Comparison of ENCODE assay signal across 30 mouse cellular contexts in the genomic region with DNA sequence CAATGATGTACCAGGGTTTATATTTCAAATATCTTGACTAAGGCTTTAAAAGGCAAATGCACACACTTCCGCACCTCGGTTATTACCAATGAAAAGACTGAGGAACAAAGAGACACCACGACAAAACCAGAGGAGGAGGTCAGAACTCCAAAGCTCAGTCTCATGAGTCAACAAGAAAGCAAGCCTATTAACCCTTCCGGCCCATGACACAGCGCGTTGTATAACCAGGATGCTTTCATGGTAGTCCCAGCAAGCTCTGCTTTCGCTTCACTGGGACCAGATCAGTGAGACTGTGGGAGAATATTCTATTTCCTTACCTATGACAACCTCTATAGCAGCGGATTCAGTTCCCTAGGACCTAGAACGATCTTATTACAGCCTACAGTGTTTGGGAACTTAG. TPM values are rescaled to one million over a fixed set of nuclear protein-coding genes. Genes with fewer than 3 reads are reported as not detected.
A peak's percentile ranks its signal among the peaks of the same experiment; 100 is the strongest.
DNase-seq lines count a peak whose midpoint lies in the region; ATAC-seq and TF ChIP-seq lines count a peak whose summit lies in the region.
"Had no signal": no experiment of that assay in that cellular context is flagged by ENCODE, and none has a peak within 500 bp of the region (broad histone marks: within the 10 kb centered on the region; RNA-seq: fewer than 3 reads in every experiment).

No protein-coding gene starts in this region.

- H3K4me3 ChIP-seq in forebrain, embryonic 10.5 days, result no peak overlapping the region
- H3K4me3 ChIP-seq in forebrain, embryonic 13.5 days, result no peak overlapping the region
- H3K4me3 ChIP-seq in kidney, embryonic 16.5 days (ENCODE audit: low read length), result no peak overlapping the region
- no peak overlapping the region for H3K4me3 ChIP-seq in midbrain, embryonic 11.5 days (ENCODE audit: low read depth, low read length)
- no peak overlapping the region for H3K4me3 ChIP-seq in midbrain, embryonic 13.5 days (replicated peaks)
- H3K4me3 ChIP-seq: forebrain, embryonic 15.5 days; intestine, embryonic 15.5 days; liver, embryonic 13.5 days had no signal

- no peak overlapping the region for H3K4me2 ChIP-seq in forebrain, embryonic 13.5 days
- no peak overlapping the region for H3K4me2 ChIP-seq in kidney, embryonic 16.5 days (replicated peaks; ENCODE audit: low read depth, low read length)
- no peak overlapping the region for H3K4me2 ChIP-seq in midbrain, embryonic 11.5 days
- no peak overlapping the region for H3K4me2 ChIP-seq in midbrain, embryonic 13.5 days (replicated peaks)
- H3K4me2 ChIP-seq: forebrain, embryonic 15.5 days; heart, embryonic 11.5 days; intestine, embryonic 15.5 days; liver, embryonic 13.5 days; lung, embryonic 14.5 days had no signal

- H3K27ac ChIP-seq in forebrain, embryonic 10.5 days, result peak overlapping the region; percentile 80; the same call in 1 of the 2 replicates
- no peak overlapping the region for H3K27ac ChIP-seq in forebrain, embryonic 13.5 days
- no peak overlapping the region for H3K27ac ChIP-seq in kidney, embryonic 16.5 days (ENCODE audit: low read length)
- no peak overlapping the region for H3K27ac ChIP-seq in midbrain, embryonic 11.5 days (ENCODE audit: low read depth, low read length)
- H3K27ac ChIP-seq in midbrain, embryonic 13.5 days, result no peak overlapping the region
- H3K27ac ChIP-seq: intestine, embryonic 15.5 days; liver, embryonic 13.5 days had no signal

- peaks cover 4% of the 10 kb centered on the region; the same call in 1 of the 2 replicates for H3K27me3 ChIP-seq in forebrain, embryonic 10.5 days (ENCODE audit: poor library complexity, severe bottlenecking)
- H3K27me3 ChIP-seq in forebrain, embryonic 13.5 days, result no peaks in the 10 kb centered on the region
- H3K27me3 ChIP-seq in kidney, embryonic 16.5 days (ENCODE audit: insufficient read depth, low read length), result no peaks in the 10 kb centered on the region
- H3K27me3 ChIP-seq in midbrain, embryonic 11.5 days (ENCODE audit: control insufficient read depth, insufficient read depth, low read length), result no peaks in the 10 kb centered on the region
- H3K27me3 ChIP-seq in midbrain, embryonic 13.5 days, result no peaks in the 10 kb centered on the region
- H3K27me3 ChIP-seq: forebrain, embryonic 15.5 days; intestine, embryonic 15.5 days; liver, embryonic 13.5 days had no signal

- H3K9ac ChIP-seq in forebrain, embryonic 13.5 days, result no peak overlapping the region
- H3K9ac ChIP-seq in kidney, embryonic 16.5 days (replicated peaks; ENCODE audit: low read length), result no peak overlapping the region
- H3K9ac ChIP-seq in midbrain, embryonic 11.5 days (ENCODE audit: low read length), result no peak overlapping the region
- H3K9ac ChIP-seq in midbrain, embryonic 13.5 days (replicated peaks), result no peak overlapping the region
- H3K9ac ChIP-seq: forebrain, embryonic 15.5 days; intestine, embryonic 15.5 days; liver, embryonic 13.5 days; lung, embryonic 14.5 days had no signal

- DNase-seq in forebrain, embryonic 10.5 days (ENCODE audit: extremely low spot score, low spot score), result no peak
- peak; percentile 63 for DNase-seq in kidney, adult 9 months
- DNase-seq in midbrain, embryonic 11.5 days (ENCODE audit: low spot score, missing footprints), result peak; percentile 94
- peak; percentile 35 for DNase-seq in brain, embryonic 14.5 days (ENCODE audit: low read depth)
- no peak for DNase-seq in ovary, postnatal 36 days (ENCODE audit: low spot score)
- DNase-seq: adrenal gland, postnatal 14 days; cerebellum, adult 11-12 months; cerebellum, adult 9-11 months; gastrocnemius, postnatal 25 days; heart, adult 18-20 months; heart, postnatal 4 days; kidney, adult 8-10 months; kidney, postnatal 25 days; liver, embryonic 13.5 days; lung, embryonic 14.5 days; lung, postnatal 14 days; right cerebral cortex, adult 18-20 months; spleen, adult 18-20 months; thymus, postnatal 14 days had no signal

- 0 out of 2 replicates have a peak, but pooled peaks cover 6% of the 10 kb centered on the region for H3K9me3 ChIP-seq in forebrain, embryonic 10.5 days
- no peaks in the 10 kb centered on the region for H3K9me3 ChIP-seq in forebrain, embryonic 13.5 days (replicated peaks)
- no peaks in the 10 kb centered on the region for H3K9me3 ChIP-seq in kidney, embryonic 16.5 days (ENCODE audit: low read length)
- no peaks in the 10 kb centered on the region for H3K9me3 ChIP-seq in midbrain, embryonic 11.5 days (ENCODE audit: control insufficient read depth, low read length)
- no peaks in the 10 kb centered on the region for H3K9me3 ChIP-seq in midbrain, embryonic 13.5 days
- H3K9me3 ChIP-seq: forebrain, embryonic 15.5 days; intestine, embryonic 15.5 days; liver, embryonic 13.5 days had no signal

- no peak for ATAC-seq in forebrain, embryonic 13.5 days
- no peak for ATAC-seq in kidney, embryonic 16.5 days (ENCODE audit: low FRiP score, low TSS enrichment)
- no peak for ATAC-seq in midbrain, embryonic 11.5 days (ENCODE audit: low FRiP score)
- ATAC-seq in midbrain, embryonic 13.5 days, result no peak
- ATAC-seq: forebrain, embryonic 15.5 days; hindbrain, embryonic 16.5 days; intestine, embryonic 15.5 days had no signal

- TF ChIP-seq POLR2A in brain, embryonic 14.5 days (IDR thresholded peaks at IDR 0.05; ENCODE audit: borderline replicate concordance, extremely low read depth, insufficient read depth, insufficient read length, poor library complexity, severe bottlenecking), result no peak

- H3K36me3 ChIP-seq in forebrain, embryonic 10.5 days (replicated peaks), result peaks cover 1% of the 10 kb centered on the region; the same call in 1 of the 2 replicates
- no peaks in the 10 kb centered on the region for H3K36me3 ChIP-seq in forebrain, embryonic 13.5 days (ENCODE audit: poor library complexity, severe bottlenecking)
- no peaks in the 10 kb centered on the region for H3K36me3 ChIP-seq in kidney, embryonic 16.5 days (ENCODE audit: insufficient read depth, low read length)
- H3K36me3 ChIP-seq in midbrain, embryonic 11.5 days (ENCODE audit: control insufficient read depth, insufficient read depth, low read length), result no peaks in the 10 kb centered on the region
- no peaks in the 10 kb centered on the region for H3K36me3 ChIP-seq in midbrain, embryonic 13.5 days
- H3K36me3 ChIP-seq: forebrain, embryonic 15.5 days; intestine, embryonic 15.5 days; liver, embryonic 13.5 days had no signal

- no peak for TF ChIP-seq CTCF in brain, embryonic 14.5 days (IDR thresholded peaks at IDR 0.05; ENCODE audit: borderline replicate concordance, extremely low read depth, insufficient read depth, insufficient read length)

- 58% methylated on average over 9 of the region's 9 CpGs for WGBS in forebrain, embryonic 10.5 days
- WGBS in forebrain, embryonic 13.5 days, result 40% methylated on average over 9 of the region's 9 CpGs
- 77% methylated on average over 9 of the region's 9 CpGs for whole genome bisulfite sequencing in kidney, embryonic 16.5 days
- 50% methylated on average over 9 of the region's 9 CpGs for WGBS in midbrain, embryonic 11.5 days
- WGBS in midbrain, embryonic 13.5 days, result 40% methylated on average over 9 of the region's 9 CpGs

- peaks cover 70% of the 10 kb centered on the region for H3K4me1 ChIP-seq in forebrain, embryonic 10.5 days
- peaks cover 53% of the 10 kb centered on the region for H3K4me1 ChIP-seq in forebrain, embryonic 13.5 days
- H3K4me1 ChIP-seq in kidney, embryonic 16.5 days (ENCODE audit: insufficient read depth, low read length), result peaks cover 49% of the 10 kb centered on the region
- H3K4me1 ChIP-seq in midbrain, embryonic 11.5 days (ENCODE audit: control insufficient read depth, insufficient read depth, low read length), result peaks cover 41% of the 10 kb centered on the region
- peaks cover 49% of the 10 kb centered on the region for H3K4me1 ChIP-seq in midbrain, embryonic 13.5 days (replicated peaks)

RNA-seq across cellular contexts. Expression of gene Ifnk, which starts 25.1 kb away (rescaled TPM):
- 0.39 and 0.67 TPM in 2 replicates for polyA plus RNA-seq in forebrain, embryonic 10.5 days (2016; fragmentation: Nextera tagmentation; extraction: Ambion mirVana)
- 0.30 TPM in 1 of 2 replicates, not detected in the other for polyA plus RNA-seq in forebrain, embryonic 13.5 days (2015; fragmentation: Nextera tagmentation; extraction: Ambion mirVana)
- 0.27 and 0.30 TPM in 2 replicates for polyA plus RNA-seq in kidney, embryonic 16.5 days (2015; fragmentation: Nextera tagmentation; extraction: Ambion mirVana)
- 0.46 TPM in 1 of 2 replicates, not detected in the other for polyA plus RNA-seq in midbrain, embryonic 11.5 days (2014; fragmentation: Nextera tagmentation; extraction: Ambion mirVana)
- polyA plus RNA-seq in midbrain, embryonic 13.5 days (2015; fragmentation: Nextera tagmentation; extraction: Ambion mirVana), result 0.26 TPM in 1 of 2 replicates, not detected in the other
- not detected in 2 replicates for polyA plus RNA-seq in brain, embryonic 14.5 days (2012; rRNA removed)
- polyA plus RNA-seq: frontal cortex, adult 2 months; heart, embryonic 11.5 days; hindbrain, embryonic 16.5 days; limb, embryonic 11.5 days; neural tube, embryonic 14.5 days; urinary bladder, adult 2 months had no signal

RNA-seq across cellular contexts. Expression of gene Mob3b, which starts 30.5 kb away (rescaled TPM):
- polyA plus RNA-seq in forebrain, embryonic 10.5 days (2016; fragmentation: Nextera tagmentation; extraction: Ambion mirVana), result 20.3 and 24.1 TPM in 2 replicates
- polyA plus RNA-seq in forebrain, embryonic 13.5 days (2015; fragmentation: Nextera tagmentation; extraction: Ambion mirVana), result 12.4 and 12.6 TPM in 2 replicates
- polyA plus RNA-seq in kidney, embryonic 16.5 days (2015; fragmentation: Nextera tagmentation; extraction: Ambion mirVana), result 14.7 and 17.2 TPM in 2 replicates
- polyA plus RNA-seq in midbrain, embryonic 11.5 days (2014; fragmentation: Nextera tagmentation; extraction: Ambion mirVana), result 16.5 and 18.3 TPM in 2 replicates
- polyA plus RNA-seq in midbrain, embryonic 13.5 days (2015; fragmentation: Nextera tagmentation; extraction: Ambion mirVana), result 10.2 and 14.9 TPM in 2 replicates
- 2.8 and 2.9 TPM in 2 replicates for polyA plus RNA-seq in brain, embryonic 14.5 days (2012; rRNA removed)

Comparison
In these comparisons a context has a peak if more than half of its experiments do, and no peak if none do; other contexts are left out.
1. DNase-seq: peak in kidney, adult 9 months (single experiment), midbrain, embryonic 11.5 days (single experiment) and brain, embryonic 14.5 days (single experiment); none in forebrain, embryonic 10.5 days (single experiment) and ovary, postnatal 36 days (single experiment).